Mouse (Mus musculus) thymus, postnatal 25 days (tissue): ENCODE measurements around the gene Unc119b.
"Not testable (repeated sequence)": the region's sequence is repeated elsewhere in the genome, so short reads cannot be mapped to it uniquely, and the experiment has no call there.

Source experiments
- DNase-seq: peaks from one replicate; pipeline ENCODE4 v3.0.0; 2022

Gene Unc119b

GRCm38 (mm10) chr5:115134234-115135165, at the start of gene Unc119b:
Unc119b (minus strand) TSS chr5:115134975.
- peak; percentile 94 for DNase-seq

GRCm38 (mm10) chr5:115183482-115183881, 48.7 kb upstream of the Unc119b start:
- DNase-seq: no peak

- no peak for DNase-seq
These were observed 48.1 kb upstream of the Unc119b start for GRCm38 (mm10) chr5:115182925-115183324.

- peak; percentile 52 for DNase-seq
These were observed 46.6 kb upstream of the Unc119b start for GRCm38 (mm10) chr5:115181248-115181940.

- DNase-seq: no peak
These were observed 44.8 kb upstream of the Unc119b start for GRCm38 (mm10) chr5:115179596-115179995.

GRCm38 (mm10) chr5:115177866-115178265, 43.1 kb upstream of the Unc119b start:
- DNase-seq: no peak

- DNase-seq: no peak
These were observed 39.8 kb upstream of the Unc119b start for GRCm38 (mm10) chr5:115174554-115174953.

GRCm38 (mm10) chr5:115170150-115170549, 35.4 kb upstream of the Unc119b start:
- DNase-seq: no peak

GRCm38 (mm10) chr5:115168641-115169415, 34.1 kb upstream of the Unc119b start:
- peak; percentile 42 for DNase-seq

- DNase-seq: peak; percentile 82
These were observed 32.6 kb upstream of the Unc119b start for GRCm38 (mm10) chr5:115167396-115167795.

- DNase-seq: no peak
These were observed 32.0 kb upstream of the Unc119b start for GRCm38 (mm10) chr5:115166815-115167194.

GRCm38 (mm10) chr5:115165895-115166814, 31.4 kb upstream of the Unc119b start:
- no peak for DNase-seq

- no peak for DNase-seq
These were observed 30.6 kb upstream of the Unc119b start for GRCm38 (mm10) chr5:115165351-115165750.

GRCm38 (mm10) chr5:115164446-115164845, 29.7 kb upstream of the Unc119b start:
- DNase-seq: not testable (repeated sequence)

- DNase-seq: peak; percentile 77
These were observed 28.8 kb upstream of the Unc119b start for GRCm38 (mm10) chr5:115163563-115163962.

- not testable (repeated sequence) for DNase-seq
These were observed 27.1 kb upstream of the Unc119b start for GRCm38 (mm10) chr5:115161940-115162279.

- DNase-seq: no peak
These were observed 26.5 kb upstream of the Unc119b start for GRCm38 (mm10) chr5:115161064-115161939.

GRCm38 (mm10) chr5:115160655-115161054, 25.9 kb upstream of the Unc119b start:
- DNase-seq: no peak

- DNase-seq: no peak
These were observed 24.4 kb upstream of the Unc119b start for GRCm38 (mm10) chr5:115159165-115159564.

GRCm38 (mm10) chr5:115158040-115158983, 23.5 kb upstream of the Unc119b start, which contains the start of gene Mlec:
Mlec (minus strand) TSS chr5:115158179.
- DNase-seq: peak; percentile 99
